Mouse (Mus musculus): ENCODE results near the gene Pde8a.

The Pde8a gene

DNA sequence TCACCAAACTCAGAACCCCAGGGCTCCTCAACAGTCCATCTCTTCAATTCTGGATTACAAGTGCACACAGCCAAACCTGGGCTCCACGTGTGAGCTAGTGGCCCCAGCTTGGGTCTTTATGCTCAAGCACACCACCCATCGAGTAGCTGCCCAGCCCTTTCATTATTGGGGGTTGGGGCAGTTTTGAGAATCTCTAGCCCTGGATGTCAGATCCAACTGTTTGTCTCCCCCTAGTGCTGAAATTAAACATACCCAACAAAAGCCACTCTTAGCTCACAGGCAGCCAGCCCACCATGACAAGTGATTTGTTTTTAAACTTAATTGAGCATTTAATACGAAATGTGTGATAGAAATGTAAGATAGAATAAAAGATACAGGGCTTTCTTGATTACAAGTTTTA is 128.2 kb downstream of the Pde8a start:
- no peak for DNase-seq

DNA sequence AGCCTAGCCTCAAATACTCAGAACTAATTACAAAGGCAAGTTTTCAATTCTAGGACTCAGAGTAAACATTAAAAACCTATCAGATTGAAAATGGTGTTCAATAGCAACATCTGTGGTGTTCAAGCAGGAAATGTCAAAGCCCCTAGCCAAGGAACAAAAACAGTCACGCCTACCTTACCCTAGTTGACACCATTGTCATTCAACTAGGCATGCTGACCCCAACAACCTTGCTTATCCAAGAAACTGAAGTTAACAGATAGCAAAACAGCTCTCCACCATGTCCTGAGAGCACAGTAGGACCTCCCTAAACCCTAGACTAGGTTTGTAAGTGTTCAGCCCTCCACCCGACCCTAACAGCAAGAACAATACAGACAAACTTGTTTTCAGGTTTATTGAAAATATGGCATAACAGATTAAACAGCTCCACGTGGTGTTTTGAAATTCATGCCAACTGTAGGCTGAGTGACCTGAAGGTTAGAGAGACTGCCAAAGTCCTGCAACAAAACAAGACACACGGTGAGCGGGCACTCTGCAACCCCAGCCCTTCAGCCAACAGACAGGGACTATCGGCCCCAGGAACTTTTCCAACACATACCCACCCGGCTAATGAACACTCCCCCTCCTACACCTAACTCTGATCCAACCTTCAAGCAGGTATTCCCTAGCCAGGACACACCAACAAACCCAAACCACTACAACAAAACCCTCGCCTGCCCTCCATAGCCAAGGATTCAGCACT is 129.1 kb downstream of the Pde8a start:
- DNase-seq, result no peak

DNA sequence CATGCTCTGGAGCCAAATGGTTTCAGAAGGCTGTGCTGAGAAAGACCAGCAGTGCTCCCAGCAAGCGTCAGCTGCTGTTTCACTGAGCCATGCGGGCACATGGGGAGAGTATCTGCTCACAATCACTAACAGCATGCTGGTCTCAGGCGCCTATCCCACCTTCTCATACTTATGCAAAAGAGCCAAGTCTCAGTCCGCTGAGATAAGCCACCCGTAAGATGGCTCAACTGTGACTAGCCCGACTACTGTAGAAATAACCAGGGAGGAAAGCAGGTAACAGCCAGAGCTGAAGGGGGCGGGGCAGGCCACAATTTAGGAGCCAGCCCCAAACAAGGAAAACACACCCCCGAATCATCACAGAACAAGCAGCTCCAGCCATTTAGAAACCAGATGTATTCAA is 129.9 kb downstream of the Pde8a start:
- no peak for DNase-seq

DNA sequence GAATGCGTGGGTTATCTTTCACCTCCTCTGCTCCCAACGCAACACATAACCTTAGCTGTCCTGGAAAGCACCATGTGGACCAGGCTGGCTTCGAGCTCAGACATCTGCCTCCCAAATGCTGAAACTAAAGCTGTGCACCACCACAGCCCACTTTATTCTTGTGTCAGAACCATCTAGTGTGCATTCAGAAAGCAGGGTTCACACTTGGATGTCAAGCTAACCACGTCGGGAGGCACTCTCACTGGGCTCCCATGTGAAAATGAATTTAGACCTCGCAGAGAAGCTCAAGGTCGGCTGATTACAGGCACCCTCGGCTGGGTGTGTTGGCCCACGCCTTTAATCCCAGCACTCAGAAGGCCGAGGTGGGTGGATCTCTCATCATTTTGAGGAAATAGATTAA is 130.4 kb downstream of the Pde8a start:
- no peak for DNase-seq

DNA sequence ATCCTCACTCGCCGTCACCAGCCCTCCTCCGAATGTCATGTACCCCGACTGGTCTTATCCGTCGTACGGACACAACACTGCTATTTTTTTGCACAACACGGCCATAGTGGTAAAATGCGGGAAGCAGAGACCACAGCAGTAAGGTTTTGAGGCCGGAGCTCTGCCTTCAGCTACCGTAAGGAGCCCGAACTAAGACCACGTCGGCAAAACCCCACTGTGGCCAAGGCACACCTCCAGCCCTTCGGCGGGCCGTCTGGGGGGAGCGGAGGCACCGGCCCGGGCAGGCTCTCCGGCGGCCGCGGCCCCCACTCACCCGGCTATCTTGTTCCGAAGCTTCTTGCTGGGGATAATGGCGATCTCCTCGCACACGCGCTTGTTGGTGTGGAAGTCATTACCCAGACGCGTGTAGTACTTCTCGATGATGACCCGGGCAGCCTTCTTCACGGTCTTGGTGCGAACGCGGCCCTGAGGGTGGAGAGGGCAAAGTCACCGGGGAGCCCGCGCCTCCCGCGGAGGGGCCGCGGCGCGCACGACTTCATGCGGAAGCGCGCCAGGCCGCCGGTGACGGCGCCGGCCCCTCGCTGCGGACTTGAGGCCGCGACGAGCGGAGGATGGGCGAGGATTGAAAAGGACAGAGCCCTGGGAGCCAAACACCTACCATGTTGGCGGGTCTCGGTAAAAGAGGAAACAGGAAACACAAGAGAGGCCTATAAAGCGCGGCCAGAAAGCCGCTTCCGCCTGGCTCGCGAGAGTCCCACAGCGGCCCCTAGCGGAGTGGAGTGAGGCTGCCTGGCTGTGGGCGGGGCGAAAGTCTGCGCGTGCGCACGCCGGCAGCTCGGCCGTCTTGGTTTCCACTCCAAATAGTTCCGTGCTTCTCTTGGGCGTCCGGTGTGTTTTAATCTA is 131.4 kb downstream of the Pde8a start, which contains the start of gene Rps17:
TSS of gene Rps17 (minus strand) at position 711 of the 903 bp plus-strand sequence.
- DNase-seq, result peak; percentile 97

DNA sequence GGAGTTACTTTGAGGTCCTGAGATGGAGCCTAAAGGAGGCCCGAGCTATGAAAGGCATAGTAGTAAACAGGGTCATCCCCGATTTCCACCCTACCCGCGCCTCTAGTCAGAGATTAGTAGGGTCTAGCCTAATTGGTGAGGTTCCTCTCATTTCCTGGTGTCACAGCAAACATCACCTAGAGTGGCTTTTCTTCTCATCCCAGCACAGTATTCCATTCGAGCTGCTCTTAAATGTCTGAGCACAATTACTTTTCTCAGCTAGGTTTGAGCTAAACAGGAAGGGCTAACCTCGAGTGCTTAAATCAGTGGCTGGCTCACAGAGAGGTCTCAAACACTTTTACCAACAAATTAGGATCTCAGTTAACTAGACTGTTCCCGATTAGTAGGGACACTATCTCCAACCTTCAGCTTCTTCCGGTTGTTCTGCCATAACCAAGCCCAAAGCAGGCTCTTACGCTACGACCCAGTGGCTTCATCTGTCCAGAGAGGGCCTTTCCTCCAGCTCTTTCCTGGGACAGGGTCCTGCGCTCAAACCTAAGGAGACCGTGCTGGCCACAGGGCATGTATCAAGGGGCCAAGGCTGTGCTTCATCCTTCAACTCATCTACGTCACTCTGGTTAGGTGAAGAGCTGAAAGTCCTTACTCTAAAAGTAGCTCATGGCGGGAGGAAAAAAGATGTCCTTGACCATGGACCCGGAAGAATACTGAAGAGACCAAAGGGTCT is 132.2 kb downstream of the Pde8a start:
- DNase-seq, result no peak

DNA sequence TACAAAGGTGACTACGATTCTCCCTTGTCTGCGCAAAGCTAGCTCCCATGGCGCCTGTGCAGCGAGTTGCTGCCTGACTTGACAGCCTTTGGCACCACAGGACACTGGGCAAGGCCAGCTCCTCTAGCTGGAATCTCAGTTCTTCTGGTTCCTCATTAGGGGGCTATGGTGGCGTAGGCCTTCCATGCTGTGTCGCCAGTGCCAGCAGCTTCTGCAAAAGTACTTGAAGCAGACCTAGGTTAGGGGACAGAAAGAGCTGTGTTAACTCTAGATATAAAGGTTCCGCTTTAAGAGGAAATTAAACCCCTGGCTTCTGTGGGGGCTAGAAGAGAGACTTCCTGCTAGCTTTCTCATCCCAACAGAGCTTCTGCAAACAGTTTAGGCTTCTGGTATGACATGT is 134.8 kb downstream of the Pde8a start:
- no peak for DNase-seq

DNA sequence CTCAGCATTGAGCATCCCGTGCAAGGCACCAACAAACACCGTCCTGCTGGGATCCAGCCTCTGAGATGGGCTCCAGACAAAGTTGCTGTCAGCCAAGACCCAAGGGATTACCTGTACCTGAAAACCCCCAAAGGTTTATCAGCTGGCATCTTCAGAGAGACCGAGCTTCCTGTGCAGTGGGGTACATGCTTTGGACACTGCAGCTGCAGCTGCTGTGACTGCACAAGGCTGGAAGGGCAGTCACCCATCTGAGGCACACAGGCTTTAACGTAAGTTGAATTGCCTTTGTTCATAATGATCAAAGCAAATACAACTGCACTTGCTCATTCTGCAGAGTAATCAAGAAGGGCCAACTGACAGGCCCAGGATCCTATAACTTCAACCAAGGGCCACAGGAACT is 138.4 kb downstream of the Pde8a start:
- no peak for DNase-seq

DNA sequence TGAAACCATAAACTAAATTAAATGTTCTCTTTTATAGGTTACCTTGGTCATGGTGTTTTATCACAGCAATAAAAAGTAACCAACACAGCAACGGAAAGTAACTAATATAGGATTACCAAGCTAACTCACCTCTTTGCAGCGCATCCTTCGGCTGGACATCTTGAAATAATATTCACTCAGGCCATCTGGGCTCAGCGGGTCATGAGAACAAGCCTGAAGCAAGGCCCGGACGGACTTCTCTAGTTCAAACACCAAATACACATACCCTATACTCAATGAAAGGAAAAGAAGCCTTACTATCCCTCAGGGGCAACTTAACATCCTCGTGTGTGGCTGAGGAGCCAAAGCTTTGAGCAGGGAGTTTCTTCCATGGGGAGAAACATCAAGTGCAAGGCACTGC is 142.3 kb downstream of the Pde8a start:
- DNase-seq, result no peak

DNA sequence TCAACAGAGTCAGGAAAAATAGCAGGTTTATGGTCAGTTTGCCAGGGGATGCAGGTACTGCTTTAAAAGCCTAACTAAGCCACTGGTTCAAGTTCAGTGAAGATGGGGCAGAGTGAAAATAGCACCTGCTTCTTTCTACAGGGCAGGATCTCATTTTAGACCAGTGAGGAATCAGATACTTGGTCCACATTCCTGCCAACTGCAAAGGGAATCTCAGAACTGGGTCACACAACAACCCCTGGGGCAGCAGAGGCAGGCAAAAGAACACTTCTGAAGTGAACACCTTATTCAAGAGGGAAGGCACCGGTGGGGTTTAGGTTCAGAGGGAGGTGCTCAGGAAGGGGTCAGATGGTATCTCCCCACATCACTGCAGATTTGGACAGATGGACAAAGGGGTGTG is 143.0 kb downstream of the Pde8a start:
- DNase-seq, result no peak

DNA sequence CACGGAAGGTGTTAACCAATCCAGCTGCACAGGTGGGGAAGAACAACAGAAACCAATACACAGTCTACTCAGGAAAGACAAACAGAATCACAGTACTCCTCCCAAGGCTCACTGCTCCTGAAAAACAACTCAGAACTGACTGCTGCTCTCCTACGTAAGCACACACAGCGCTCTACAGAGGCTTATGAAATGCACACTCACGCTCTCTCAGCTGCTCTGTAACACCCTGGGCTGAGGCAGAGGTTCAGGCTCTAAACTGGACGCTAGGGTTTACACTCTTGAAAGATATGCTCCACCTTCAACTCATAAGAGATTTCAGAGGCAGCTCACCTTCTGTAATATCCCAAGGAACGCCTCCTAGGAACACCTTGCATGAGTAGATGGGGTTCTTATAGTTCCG is 143.6 kb downstream of the Pde8a start:
- DNase-seq, result no peak

DNA sequence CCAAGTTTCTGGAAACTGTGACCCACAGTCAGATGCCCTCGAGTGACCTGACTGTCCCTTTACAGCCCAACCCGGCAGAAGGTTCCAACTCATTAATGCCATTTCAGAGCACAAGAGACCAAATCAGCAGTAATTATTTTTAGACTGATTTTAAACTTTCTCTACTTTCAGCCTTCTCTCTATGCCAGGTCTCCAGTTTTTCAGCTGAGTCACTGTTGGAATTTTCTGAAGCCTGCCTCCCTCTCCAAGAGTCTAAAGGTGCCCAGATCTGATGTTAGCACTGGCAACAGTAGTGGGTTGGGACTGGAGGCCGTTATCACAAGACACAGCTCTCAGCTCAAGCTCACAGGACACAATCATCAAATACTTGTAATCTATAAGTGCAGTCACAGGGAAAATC is 154.6 kb downstream of the Pde8a start:
- no peak for DNase-seq

DNA sequence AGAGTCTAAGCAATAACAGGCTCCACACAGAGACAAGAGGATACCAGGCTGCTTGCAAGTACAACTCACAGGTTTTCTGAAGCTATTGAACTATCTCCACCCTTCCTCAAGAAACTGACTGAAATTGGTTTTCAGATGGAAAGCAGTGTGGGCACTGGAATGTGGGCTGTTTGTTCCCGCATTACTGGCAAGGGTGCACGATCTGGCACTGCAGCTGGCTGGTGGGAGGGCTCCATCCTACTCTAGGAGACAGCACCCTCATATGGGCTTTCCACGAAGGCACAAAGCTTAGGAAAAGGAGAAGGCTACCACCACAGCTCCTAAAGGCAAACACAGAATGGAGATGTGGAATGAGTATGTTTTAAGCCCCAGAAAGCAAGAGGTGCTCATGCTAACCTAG is 156.3 kb downstream of the Pde8a start:
- DNase-seq, result no peak

DNA sequence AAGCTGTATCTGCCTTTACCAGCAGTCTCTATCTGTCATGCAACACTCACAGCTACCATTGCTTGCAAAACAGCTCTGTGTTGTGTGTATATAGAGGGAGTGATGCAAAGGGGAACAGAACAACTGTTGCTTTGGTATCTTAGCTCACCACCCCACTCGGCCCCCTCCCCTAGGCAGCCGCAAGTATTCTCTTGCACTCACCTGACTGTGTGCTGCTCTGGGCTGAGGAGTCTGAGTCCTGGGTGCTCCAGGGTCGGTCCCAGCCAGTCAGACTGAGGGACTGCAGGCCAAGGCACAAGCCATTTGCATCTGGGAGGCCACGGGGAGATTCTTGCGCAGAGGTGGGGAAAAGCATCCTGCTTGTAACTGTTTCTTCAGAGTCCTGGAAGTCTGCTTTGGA is 158.4 kb downstream of the Pde8a start:
- no peak for DNase-seq

DNA sequence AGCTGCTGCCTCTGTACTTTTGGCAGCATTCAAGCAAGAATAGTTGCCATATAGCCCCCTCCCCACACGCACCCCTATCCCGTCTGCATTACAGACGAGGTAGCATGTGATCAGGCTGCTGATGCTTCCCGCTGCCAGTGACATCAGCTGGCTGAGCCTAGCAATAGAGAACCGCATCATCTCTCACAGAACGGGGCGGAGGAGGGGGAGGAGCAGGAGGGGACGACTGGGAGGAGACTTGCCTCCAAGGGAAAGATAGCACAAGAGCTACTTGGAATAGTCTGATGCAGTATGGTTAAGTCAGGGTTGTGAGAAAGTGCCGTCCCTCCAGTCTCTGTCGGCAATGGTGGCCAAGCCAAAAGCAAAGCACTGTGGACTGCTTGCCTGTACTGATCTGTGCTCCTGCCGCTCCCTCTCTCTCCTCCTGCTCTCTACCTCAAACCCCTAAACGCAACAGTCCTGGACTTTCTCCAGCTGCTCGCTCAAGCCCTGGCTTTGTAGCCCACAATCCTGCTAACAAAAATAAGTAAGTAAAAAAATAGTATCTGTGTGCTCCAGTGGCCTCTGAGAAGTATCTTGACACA is 159.0 kb downstream of the Pde8a start:
- DNase-seq, result peak; percentile 10

DNA sequence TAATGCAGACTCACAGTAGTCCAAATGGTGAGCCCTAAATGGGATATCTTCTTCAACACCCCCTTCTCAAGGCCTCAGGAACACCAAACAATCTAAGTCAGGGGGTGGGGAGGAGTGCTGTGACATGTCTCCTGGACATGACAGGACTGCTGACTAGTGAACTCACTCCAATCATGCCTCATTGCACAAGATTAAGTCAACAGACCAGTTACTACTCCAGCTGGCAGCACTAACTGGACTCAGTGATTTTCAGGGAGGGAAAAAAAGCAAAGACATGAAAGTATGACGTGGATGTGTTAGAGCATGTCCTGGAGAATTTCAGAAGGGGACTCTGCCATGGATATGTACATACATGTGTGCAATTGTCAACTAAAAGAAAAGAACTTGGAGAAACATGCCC is 166.0 kb downstream of the Pde8a start:
- no peak for DNase-seq
